Comparison of ENCODE assay signal across 8 mouse cellular contexts in the genomic region with DNA sequence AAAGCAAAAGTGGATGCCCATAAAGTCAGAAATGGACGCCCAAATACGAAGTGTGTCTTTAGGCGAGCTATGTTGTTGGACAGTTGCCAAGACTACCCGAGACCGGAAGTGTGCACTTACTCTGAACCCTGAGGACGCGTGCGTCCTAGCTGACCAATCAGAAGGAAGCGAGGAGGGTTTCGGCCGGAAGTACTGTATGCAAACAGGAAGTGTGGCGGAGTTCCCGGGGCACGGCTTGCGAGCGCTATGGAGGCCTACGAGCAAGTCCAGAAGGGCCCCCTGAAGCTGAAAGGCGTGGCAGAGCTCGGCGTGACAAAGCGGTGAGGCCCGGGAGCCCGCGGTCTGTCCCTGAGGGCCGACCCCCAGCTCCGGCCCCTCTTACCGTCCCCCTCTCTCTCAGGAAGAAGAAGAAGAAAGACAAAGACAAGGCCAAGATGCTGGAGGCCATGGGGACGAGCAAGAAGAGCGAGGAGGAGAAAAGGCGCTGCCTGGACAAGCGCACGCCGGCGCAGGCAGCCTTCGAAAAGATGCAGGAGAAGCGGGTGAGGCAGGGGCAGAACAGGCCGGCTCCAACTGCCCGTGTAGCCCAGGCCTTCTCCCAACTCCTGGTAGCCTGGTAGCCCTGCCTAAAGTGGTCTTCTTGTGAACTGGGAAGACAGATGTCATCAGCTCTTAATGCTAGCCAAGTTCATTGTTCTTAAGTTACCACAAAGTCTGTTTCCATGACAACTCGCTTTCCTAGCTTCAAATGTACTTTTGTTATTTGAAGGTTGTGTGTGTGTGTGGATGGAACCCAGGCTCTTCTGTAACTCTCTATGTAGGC. TPM values are rescaled to one million over a fixed set of nuclear protein-coding genes. Genes with fewer than 3 reads are reported as not detected.
A peak's percentile ranks its signal among the peaks of the same experiment; 100 is the strongest.
DNase-seq lines count a peak whose midpoint lies in the region; ATAC-seq lines count a peak whose summit lies in the region.

A gene (plus strand): TSS at position 190 of the 823 bp plus-strand sequence.

- peak within 1 kb of the TSS; percentile 78 for H3K4me2 ChIP-seq in heart, embryonic 14.5 days (ENCODE audit: low read length)
- peak within 1 kb of the TSS; percentile 72 for H3K4me2 ChIP-seq in liver, embryonic 13.5 days
- peak within 1 kb of the TSS; percentile 81 for H3K4me2 ChIP-seq in stomach, embryonic 16.5 days (ENCODE audit: low read depth, low read length)

- H3K36me3 ChIP-seq in heart, embryonic 14.5 days (ENCODE audit: control insufficient read depth, insufficient read depth, low read length), result peaks cover 33% of the 10 kb centered on the region
- peaks cover 34% of the 10 kb centered on the region for H3K36me3 ChIP-seq in liver, embryonic 13.5 days
- H3K36me3 ChIP-seq in stomach, embryonic 16.5 days (ENCODE audit: control insufficient read depth, insufficient read depth, low read length), result peaks cover 11% of the 10 kb centered on the region

- H3K27me3 ChIP-seq in heart, embryonic 14.5 days (ENCODE audit: control insufficient read depth, insufficient read depth, low read length), result peaks cover 4% of the 10 kb centered on the region; the same call in 1 of the 2 replicates
- no peaks in the 10 kb centered on the region; the same call in 1 of the 2 replicates for H3K27me3 ChIP-seq in liver, embryonic 13.5 days
- no peaks in the 10 kb centered on the region; the same call in 1 of the 2 replicates for H3K27me3 ChIP-seq in stomach, embryonic 16.5 days (ENCODE audit: control insufficient read depth, insufficient read depth, low read length)

- WGBS in heart, embryonic 14.5 days, result 16% methylated on average over 39 of the region's 39 CpGs
- 7% methylated on average over 39 of the region's 39 CpGs for whole genome bisulfite sequencing in liver, embryonic 13.5 days (ENCODE audit: insufficient replicate concordance)
- WGBS in stomach, embryonic 16.5 days, result 9% methylated on average over 39 of the region's 39 CpGs

- no peaks in the 10 kb centered on the region for H3K9me3 ChIP-seq in heart, embryonic 14.5 days (ENCODE audit: control insufficient read depth, low read length)
- H3K9me3 ChIP-seq in liver, embryonic 13.5 days (replicated peaks), result no peaks in the 10 kb centered on the region
- no peaks in the 10 kb centered on the region for H3K9me3 ChIP-seq in stomach, embryonic 16.5 days (replicated peaks; ENCODE audit: control insufficient read depth, low read length)

- H3K4me1 ChIP-seq in heart, embryonic 14.5 days (ENCODE audit: control insufficient read depth in 2 of 2, insufficient read depth in 2 of 2, low read length in 2 of 2), result peaks cover 0 to 11% of the 10 kb centered on the region in 2 experiments; a peak in 1 of 4 replicates
- peaks cover 26% of the 10 kb centered on the region for H3K4me1 ChIP-seq in liver, embryonic 13.5 days (replicated peaks)
- H3K4me1 ChIP-seq in stomach, embryonic 16.5 days (ENCODE audit: control insufficient read depth, insufficient read depth, low read length), result peaks cover 11% of the 10 kb centered on the region

- ATAC-seq in CD4-positive, CD25-positive, alpha-beta regulatory T cell, adult 4 months, result peak; percentile 96
- peak; percentile 93 for ATAC-seq in heart, embryonic 14.5 days (ENCODE audit: insufficient number of reproducible peaks, insufficient read depth, low FRiP score, low read depth)
- ATAC-seq in liver, embryonic 13.5 days (ENCODE audit: low read depth), result peak; percentile 98
- peak; percentile 97 for ATAC-seq in stomach, embryonic 16.5 days (ENCODE audit: insufficient read depth, low FRiP score)

- H3K27ac ChIP-seq in heart, embryonic 14.5 days (replicated peaks in 1 of 2; ENCODE audit: control insufficient read depth in 1 of 2, insufficient read depth in 1 of 2, low read depth in 2 of 2, low read length in 2 of 2), result peak within 1 kb of the TSS; percentile 61 to 79
- H3K27ac ChIP-seq in liver, embryonic 13.5 days, result peak within 1 kb of the TSS; percentile 88
- H3K27ac ChIP-seq in stomach, embryonic 16.5 days (ENCODE audit: low read length), result peak within 1 kb of the TSS; percentile 70; the same call in 1 of the 2 replicates

- peak; percentile 94 for DNase-seq in c-Kit-negative CD71-positive TER-119-positive erythroid progenitor cells, embryonic 14.5 days (ENCODE audit: low read depth, low spot score)
- DNase-seq in fibroblast of lung, adult 2 months (ENCODE audit: low read depth), result peak; percentile 90
- peak; percentile 94 for DNase-seq in kidney, postnatal 14 days
- DNase-seq in liver, embryonic 13.5 days, result peak; percentile 92
- DNase-seq in neural tube, embryonic 10.5 days (ENCODE audit: extremely low spot score, low spot score), result peak; percentile 89

- H3K9ac ChIP-seq in heart, embryonic 14.5 days (ENCODE audit: low read length), result peak within 1 kb of the TSS; percentile 85
- H3K9ac ChIP-seq in liver, embryonic 13.5 days, result peak within 1 kb of the TSS; percentile 81
- peak within 1 kb of the TSS; percentile 84 for H3K9ac ChIP-seq in stomach, embryonic 16.5 days (ENCODE audit: low read length)

- H3K4me3 ChIP-seq in heart, embryonic 14.5 days (ENCODE audit: control insufficient read depth in 1 of 2, insufficient read depth in 1 of 2, low read depth in 1 of 2, low read length in 2 of 2), result peak within 1 kb of the TSS; percentile 59 to 90
- H3K4me3 ChIP-seq in liver, embryonic 13.5 days (replicated peaks), result peak within 1 kb of the TSS; percentile 78
- H3K4me3 ChIP-seq in stomach, embryonic 16.5 days (replicated peaks; ENCODE audit: low read length), result peak within 1 kb of the TSS; percentile 67

RNA-seq across cellular contexts. Expression of the gene that starts here (rescaled TPM):
- 100 to 1,000 TPM; 102 to 130 TPM for polyA plus RNA-seq in CD4-positive, CD25-positive, alpha-beta regulatory T cell, adult 4 months (2017; shearing (Covaris generic))
- polyA plus RNA-seq in heart, embryonic 14.5 days (2014; fragmentation: Nextera tagmentation; extraction: Ambion mirVana), result 39.6 and 42.3 TPM in 2 replicates
- polyA plus RNA-seq in liver, embryonic 13.5 days (2015; fragmentation: Nextera tagmentation; extraction: Ambion mirVana), result 38.8 and 43.4 TPM in 2 replicates
- 72.7 and 73.7 TPM in 2 replicates for polyA plus RNA-seq in stomach, embryonic 16.5 days (2015; fragmentation: Nextera tagmentation; extraction: Ambion mirVana)

Comparison
In these comparisons a context has a peak if more than half of its experiments do, and no peak if none do; other contexts are left out.
1. Peak in every context shown above with its lines: DNase-seq, ATAC-seq, H3K4me3 ChIP-seq and H3K27ac ChIP-seq.